Mouse (Mus musculus) right cerebral cortex, postnatal 10 days (tissue): ENCODE measurements around the gene Ikbke.
"Not testable (repeated sequence)": the region's sequence is repeated elsewhere in the genome, so short reads cannot be mapped to it uniquely, and the experiment has no call there.

ENCODE experiments used
- DNase-seq, 2 experiments: peaks; one replicate each; pipeline ENCODE4 v3.0.0; 2021; ENCODE audit warnings: low spot score in 2 of 2

Gene Ikbke

GRCm38 (mm10) chr1:131279456-131279776 is at the start of gene Ikbke:
Gene Ikbke (minus strand): TSS chr1:131279606.
- DNase-seq = no peak

DNA sequence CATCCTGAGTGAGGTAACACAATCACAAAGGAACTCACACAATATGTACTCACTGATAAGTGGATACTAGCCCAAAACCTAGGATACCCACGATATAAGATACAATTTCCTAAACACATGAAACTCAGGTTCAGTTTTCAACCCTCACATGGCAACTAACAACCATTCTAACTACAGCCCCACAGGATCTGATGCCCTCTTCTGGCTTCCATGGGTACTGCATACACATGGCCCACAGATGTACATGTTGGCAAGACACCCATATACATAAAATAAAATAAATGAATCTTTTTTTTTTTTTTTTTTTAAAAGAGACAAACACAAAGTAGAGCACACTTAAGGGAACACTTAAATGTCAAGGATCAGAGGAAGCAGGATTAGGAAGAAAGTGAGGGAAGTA is 49.7 kb upstream of the Ikbke start:
- not testable (repeated sequence) for DNase-seq

GRCm38 (mm10) chr1:131327167-131327566 is 47.8 kb upstream of the Ikbke start:
- no peak for DNase-seq

- no peak for DNase-seq
These were observed 45.5 kb upstream of the Ikbke start for GRCm38 (mm10) chr1:131324816-131325463.

DNA sequence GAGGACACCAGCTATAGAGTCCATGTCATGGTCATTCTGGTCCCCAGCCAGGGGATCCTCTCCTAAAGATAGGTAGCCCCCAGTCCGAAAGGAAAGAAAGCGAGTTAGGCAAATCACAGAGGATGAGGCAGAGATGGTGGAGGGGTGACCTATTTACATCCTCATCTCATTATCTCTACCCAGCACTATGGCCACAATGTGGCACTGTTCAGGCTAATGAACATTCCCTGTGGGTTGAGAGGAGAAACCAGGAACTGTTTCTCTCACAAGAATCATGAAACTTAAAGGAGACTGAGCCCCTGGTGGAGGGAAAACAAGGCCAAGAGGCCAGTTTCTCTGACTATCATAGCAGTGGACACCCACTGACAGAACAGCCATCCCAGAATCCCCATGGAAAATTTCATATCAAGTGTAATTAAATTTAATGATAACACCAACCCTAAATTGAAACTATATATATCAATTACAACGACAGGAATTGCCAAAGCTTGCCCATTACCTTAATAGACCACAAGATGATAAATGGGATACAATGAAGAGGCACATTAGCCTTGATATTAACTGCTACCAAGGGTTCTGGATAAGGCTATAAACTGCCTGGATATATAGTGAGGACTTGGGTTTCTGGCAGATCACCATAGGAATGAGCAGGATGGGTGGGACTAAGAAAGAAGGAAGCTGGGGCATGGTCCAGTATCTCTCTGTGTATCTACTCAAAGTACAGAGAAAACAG is 40.4 kb upstream of the Ikbke start:
- DNase-seq = no peak

DNA sequence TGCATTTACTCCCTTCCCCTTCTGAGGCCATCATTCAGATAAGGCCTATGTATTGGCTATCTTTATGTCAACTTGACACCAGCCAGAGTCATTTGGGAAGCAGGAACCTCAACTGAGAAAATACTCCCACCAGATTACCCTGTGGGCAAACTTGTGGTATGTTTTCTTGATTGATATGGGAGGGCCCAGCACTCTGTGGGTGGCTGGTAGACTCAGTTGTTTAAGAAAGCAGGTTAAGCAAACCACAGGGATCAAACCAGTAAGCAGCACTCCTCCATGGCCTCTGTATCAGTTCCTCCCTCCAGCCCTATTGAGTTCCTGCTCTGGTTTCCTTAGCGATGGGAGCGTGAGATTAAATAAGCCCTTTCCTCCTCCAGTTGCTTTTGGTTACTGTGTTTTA is 39.0 kb upstream of the Ikbke start:
- no peak for DNase-seq

DNA sequence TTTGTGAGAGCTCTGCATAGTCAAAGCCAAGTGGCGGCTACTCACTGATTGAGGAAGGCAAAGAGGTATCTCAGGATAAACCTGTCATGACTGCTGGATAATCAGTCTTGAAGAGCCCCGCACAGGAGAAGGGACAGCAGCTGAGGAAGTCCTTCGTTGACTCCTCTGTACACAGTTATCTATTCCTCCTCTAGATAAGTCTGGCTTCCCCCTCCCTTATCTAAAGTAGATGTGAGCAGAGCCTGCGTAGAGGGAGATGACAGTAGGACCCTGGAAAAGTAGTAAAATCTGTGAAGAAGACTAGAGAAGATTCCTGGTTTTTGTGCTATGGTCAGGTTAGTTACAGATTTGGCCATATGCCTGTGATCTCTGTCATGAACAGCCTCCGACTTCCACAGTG is 38.2 kb upstream of the Ikbke start:
- no peak for DNase-seq

GRCm38 (mm10) chr1:131311284-131311683 is 31.9 kb upstream of the Ikbke start:
- no peak for DNase-seq

DNA sequence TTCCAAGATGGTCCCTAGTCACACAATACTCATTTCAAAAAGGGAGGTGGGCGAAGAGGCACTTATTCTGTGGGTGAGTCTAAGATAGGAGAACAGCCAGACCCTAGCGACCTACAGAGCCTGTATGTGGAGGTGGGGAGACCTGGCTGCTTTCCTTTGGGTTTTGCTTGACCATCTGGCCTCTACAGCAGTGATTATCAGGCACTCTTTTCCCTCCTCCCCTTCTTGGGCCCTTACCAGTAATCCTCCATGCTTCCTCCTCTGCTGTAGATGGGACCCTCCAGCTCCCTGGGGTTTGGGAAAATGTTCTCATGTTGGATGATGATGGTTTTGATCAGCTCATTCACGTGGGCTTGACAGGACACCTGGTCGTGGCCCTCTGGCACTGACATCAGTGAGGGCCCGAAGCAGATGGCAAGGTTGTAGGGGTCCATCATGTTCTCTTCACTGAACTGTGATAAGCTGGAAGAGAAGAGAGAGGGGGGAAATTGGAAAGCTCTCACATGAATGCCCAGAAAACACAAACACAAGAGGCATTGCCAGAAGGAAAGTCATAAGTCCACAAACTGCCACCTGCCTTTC is 30.9 kb upstream of the Ikbke start:
- DNase-seq = no peak

- DNase-seq = peak in 1 of 2 experiments; percentile 4
These were observed 21.3 kb upstream of the Ikbke start for GRCm38 (mm10) chr1:131300750-131301149.

- peak; percentile 60 to 67 for DNase-seq
These were observed 20.4 kb upstream of the Ikbke start for GRCm38 (mm10) chr1:131299788-131300187.

DNA sequence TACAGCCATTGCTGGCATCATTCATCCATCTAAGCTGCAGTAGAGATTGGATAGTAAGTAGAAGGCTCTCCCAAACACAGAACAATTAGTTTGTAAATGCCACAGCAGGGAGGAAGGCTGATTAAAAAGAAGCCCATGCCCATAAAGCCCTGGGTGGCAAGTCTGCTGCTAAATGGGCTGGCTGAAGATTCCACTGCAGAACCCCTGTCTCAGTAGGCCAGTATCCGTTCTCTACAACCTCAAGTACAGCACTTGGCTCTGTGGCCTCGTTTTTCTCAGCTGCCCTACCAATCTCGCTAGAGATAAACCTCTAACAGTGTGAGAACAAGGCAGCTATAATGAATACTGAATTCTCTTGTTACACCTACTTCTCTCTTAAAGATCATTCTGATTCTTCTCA is 19.8 kb upstream of the Ikbke start:
- peak in 1 of 2 experiments; percentile 9 for DNase-seq

DNA sequence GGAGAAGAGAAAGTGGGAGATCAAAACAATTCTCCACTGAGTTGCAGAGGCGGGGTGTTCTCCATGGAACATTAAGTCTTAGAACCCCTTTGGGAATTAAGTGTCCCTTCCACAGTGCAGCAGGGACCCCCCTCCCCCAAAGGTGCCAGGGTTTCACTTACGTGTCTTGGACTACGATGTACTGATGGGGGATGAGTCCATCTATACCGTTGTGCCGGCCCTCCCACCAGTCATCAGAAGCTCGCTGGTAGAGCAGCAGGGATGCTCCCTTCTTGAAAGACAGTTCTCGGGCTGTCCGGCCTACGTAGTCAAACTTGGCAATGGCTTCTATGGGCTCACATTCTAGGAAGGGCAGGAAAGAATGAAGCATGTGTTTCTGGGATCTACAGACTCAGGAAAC is 18.8 kb upstream of the Ikbke start:
- DNase-seq = no peak

DNA sequence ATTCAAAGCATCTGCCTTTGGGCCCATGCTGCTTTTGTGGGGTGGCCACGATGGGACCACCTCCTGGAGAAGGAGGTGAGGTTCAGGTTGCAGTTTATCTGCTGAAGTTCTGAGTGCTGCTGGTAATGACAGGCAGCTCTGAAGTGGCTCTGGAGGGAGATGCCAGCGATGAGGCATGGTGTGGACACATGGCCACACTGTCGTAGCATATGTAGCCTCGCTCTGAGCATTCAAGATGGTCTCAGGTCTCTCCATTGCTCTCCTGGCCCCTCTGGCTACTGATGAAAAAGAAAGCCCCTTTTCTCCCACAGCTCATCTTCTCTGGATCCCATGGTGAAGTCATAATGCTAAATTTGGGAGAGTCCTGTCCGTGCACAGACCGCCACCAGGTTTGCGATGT is 17.3 kb upstream of the Ikbke start:
- no peak for DNase-seq

DNA sequence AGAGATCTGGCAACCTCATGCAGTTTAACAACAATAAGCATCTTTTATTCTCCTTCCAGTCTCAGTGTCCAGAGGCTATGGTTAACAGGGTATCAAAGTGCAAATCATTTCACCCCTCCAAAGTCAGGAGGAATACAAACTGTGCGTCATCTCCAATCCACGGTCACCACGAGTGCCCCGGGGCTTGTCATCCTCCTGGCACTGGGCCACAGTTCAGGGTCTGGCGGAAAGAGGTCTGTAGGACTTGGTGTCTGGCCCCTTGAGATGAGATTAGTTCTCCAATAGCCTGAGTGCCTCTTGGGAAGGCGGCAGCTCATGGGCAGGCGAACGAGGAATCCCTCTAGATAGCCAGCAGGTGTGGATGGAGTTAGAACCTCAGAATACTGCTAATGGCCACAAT is 15.8 kb upstream of the Ikbke start:
- DNase-seq = peak in 1 of 2 experiments; percentile 44

DNA sequence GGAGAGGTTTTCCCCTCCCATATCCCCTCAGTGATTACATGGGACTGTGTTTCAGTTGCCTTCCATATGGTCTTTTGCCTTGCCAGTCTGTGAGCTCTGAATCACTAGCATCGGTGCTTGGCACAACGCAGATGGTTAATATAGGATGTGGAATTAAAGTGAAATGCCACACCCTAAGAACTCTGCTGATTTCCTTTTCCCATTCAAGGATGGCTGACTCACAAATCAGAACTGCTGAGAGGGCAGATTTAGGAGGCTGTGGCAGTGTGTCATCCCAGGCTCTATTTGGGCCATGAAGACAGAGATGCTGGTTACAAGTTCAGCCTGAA is 14.5 kb upstream of the Ikbke start:
- DNase-seq = peak; percentile 55 to 62

DNA sequence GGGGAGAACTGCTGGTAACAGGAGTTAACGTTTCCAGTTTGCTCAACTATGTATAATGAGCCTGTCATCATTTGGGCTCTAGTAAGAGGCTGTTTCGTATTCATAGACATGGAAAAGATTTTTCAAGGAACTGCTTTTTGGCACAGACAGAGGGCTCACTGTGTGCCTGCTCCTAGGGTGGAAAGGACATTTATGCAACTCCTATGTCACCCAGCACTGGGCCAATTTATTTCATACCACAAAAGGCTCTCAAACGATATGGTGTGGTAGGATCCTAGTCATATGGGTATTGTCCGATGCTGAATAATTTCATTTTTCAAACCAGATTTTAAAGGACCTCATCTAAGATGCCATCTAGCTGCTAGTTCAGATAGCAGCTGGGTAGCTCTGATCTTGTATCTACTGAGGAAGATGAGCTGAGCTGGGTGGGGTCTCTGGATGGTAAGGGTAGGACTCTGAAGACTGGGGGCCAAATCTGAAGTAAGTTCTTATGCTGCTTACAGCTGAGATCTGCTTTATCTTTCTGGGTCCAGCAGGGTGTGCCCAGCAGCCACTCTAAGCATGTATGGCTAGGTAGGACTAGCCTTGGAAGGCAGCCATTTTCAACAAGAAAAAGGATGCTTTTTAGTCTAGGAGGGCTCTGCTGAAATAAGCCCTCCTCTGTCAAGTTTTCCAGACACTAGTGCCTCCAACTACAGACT is 14.0 kb upstream of the Ikbke start:
- DNase-seq = no peak

GRCm38 (mm10) chr1:131290648-131291047 is 11.2 kb upstream of the Ikbke start:
- DNase-seq = peak; percentile 67 to 71

GRCm38 (mm10) chr1:131288938-131289337 is 9.5 kb upstream of the Ikbke start:
- DNase-seq = no peak

GRCm38 (mm10) chr1:131287267-131287666 is 7.9 kb upstream of the Ikbke start:
- DNase-seq = no peak

GRCm38 (mm10) chr1:131286803-131287202 is 7.4 kb upstream of the Ikbke start:
- no peak for DNase-seq

GRCm38 (mm10) chr1:131284616-131285015 is 5.2 kb upstream of the Ikbke start:
- no peak for DNase-seq

DNA sequence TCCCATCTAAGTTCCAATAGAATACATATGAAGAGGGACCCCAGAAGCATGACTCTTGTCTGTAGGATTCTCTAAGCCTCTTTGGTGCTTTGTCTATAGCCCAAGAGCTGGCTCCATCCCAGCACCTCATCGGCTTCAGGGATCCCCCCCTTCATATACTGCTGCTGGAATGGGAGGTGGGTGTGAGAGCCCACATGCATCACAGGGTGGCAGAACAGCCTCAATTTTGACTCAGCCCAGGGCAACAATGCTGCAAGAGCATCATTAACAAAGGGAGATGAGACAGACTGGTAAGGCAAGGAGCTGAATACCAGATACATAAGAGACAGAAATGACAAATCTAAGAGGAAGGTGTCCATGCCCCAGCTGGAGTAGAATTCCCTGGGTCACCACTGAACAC is 4.8 kb upstream of the Ikbke start:
- DNase-seq = no peak
